Comparison of ENCODE assay signal across 13 mouse cellular contexts in the genomic region with DNA sequence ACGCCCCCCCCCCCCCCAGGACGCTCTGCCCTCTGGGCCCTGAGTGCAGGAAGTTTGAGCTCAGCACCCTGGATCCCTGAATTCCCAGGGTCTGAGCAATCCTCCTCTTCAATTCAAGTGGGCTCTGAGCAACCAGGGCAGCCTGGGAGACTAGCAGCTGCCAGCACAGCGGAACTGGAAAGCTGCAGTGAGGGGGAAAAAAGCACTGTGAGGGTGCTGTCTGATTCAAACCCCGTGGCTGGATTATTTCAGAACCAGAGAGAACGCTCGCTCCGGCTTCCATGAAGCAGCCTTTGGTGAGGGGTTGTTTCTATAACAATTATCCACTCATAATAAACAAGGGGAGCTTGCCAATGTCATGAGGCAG.
DNase-seq lines count a peak whose midpoint lies in the region; ATAC-seq lines count a peak whose summit lies in the region.
"Had no signal": no experiment of that assay in that cellular context is flagged by ENCODE, and none has a peak within 500 bp of the region (broad histone marks: within the 10 kb centered on the region; RNA-seq: fewer than 3 reads in every experiment).

No protein-coding gene starts in this region.

- H3K9ac ChIP-seq in hindbrain, embryonic 11.5 days (ENCODE audit: low read depth, low read length), result no peak overlapping the region
- no peak overlapping the region for H3K9ac ChIP-seq in midbrain, embryonic 12.5 days (replicated peaks)
- H3K9ac ChIP-seq in midbrain, embryonic 11.5 days (ENCODE audit: low read length), result no peak overlapping the region
- no peak overlapping the region for H3K9ac ChIP-seq in forebrain, embryonic 15.5 days (replicated peaks)
- H3K9ac ChIP-seq in neural tube, embryonic 15.5 days (replicated peaks), result no peak overlapping the region

- H3K27me3 ChIP-seq in hindbrain, embryonic 10.5 days (ENCODE audit: insufficient read depth, poor library complexity, severe bottlenecking), result 0 out of 2 replicates have a peak, but pooled peaks cover 4% of the 10 kb centered on the region
- no peaks in the 10 kb centered on the region for H3K27me3 ChIP-seq in hindbrain, embryonic 11.5 days (ENCODE audit: control insufficient read depth, insufficient read depth, low read length)
- no peaks in the 10 kb centered on the region for H3K27me3 ChIP-seq in midbrain, embryonic 12.5 days
- no peaks in the 10 kb centered on the region for H3K27me3 ChIP-seq in midbrain, embryonic 11.5 days (ENCODE audit: control insufficient read depth, insufficient read depth, low read length)
- no peaks in the 10 kb centered on the region for H3K27me3 ChIP-seq in forebrain, embryonic 15.5 days
- H3K27me3 ChIP-seq in neural tube, embryonic 15.5 days (replicated peaks), result no peaks in the 10 kb centered on the region

- H3K27ac ChIP-seq in hindbrain, embryonic 10.5 days, result peak overlapping the region; percentile 67; the same call in 1 of the 2 replicates
- H3K27ac ChIP-seq in hindbrain, embryonic 11.5 days (ENCODE audit: low read depth, low read length), result no peak overlapping the region
- peak overlapping the region; percentile 58; the same call in 1 of the 2 replicates for H3K27ac ChIP-seq in midbrain, embryonic 12.5 days (replicated peaks)
- H3K27ac ChIP-seq in midbrain, embryonic 11.5 days (ENCODE audit: low read depth, low read length), result no peak overlapping the region; the same call in 1 of the 2 replicates
- H3K27ac ChIP-seq in forebrain, embryonic 15.5 days (replicated peaks), result peak overlapping the region; percentile 36
- peak overlapping the region; percentile 33; the same call in 1 of the 2 replicates for H3K27ac ChIP-seq in neural tube, embryonic 15.5 days (replicated peaks)
- H3K27ac ChIP-seq: heart, adult 2 months had no signal

- DNase-seq in hindbrain, embryonic 10.5 days (ENCODE audit: low spot score), result no peak
- no peak for DNase-seq in hindbrain, embryonic 11.5 days (ENCODE audit: low spot score)
- no peak for DNase-seq in midbrain, embryonic 11.5 days (ENCODE audit: low spot score, missing footprints)
- no peak for DNase-seq in urinary bladder, adult 2 months (ENCODE audit: low spot score)
- DNase-seq in embryo, embryonic 10 days (ENCODE audit: low spot score), result no peak
- DNase-seq: adrenal gland, postnatal 36 days; cerebellum, adult 8-10 months; heart, adult 2 months; kidney, adult 9 months; lung, postnatal 14 days had no signal

- no peaks in the 10 kb centered on the region for H3K9me3 ChIP-seq in hindbrain, embryonic 10.5 days
- no peaks in the 10 kb centered on the region for H3K9me3 ChIP-seq in hindbrain, embryonic 11.5 days (ENCODE audit: control insufficient read depth, low read length)
- no peaks in the 10 kb centered on the region for H3K9me3 ChIP-seq in midbrain, embryonic 12.5 days
- H3K9me3 ChIP-seq in midbrain, embryonic 11.5 days (ENCODE audit: control insufficient read depth, low read length), result no peaks in the 10 kb centered on the region
- no peaks in the 10 kb centered on the region for H3K9me3 ChIP-seq in forebrain, embryonic 15.5 days
- no peaks in the 10 kb centered on the region for H3K9me3 ChIP-seq in neural tube, embryonic 15.5 days (replicated peaks)

- 49% methylated on average over 7 of the region's 7 CpGs for WGBS in hindbrain, embryonic 10.5 days
- WGBS in hindbrain, embryonic 11.5 days, result 45% methylated on average over 7 of the region's 7 CpGs
- WGBS in midbrain, embryonic 12.5 days, result 46% methylated on average over 7 of the region's 7 CpGs
- WGBS in midbrain, embryonic 11.5 days, result 41% methylated on average over 7 of the region's 7 CpGs
- WGBS in forebrain, embryonic 15.5 days, result 26% methylated on average over 7 of the region's 7 CpGs
- 36% methylated on average over 7 of the region's 7 CpGs for WGBS in neural tube, embryonic 15.5 days

- no peak overlapping the region for H3K4me3 ChIP-seq in hindbrain, embryonic 10.5 days
- H3K4me3 ChIP-seq in hindbrain, embryonic 11.5 days (ENCODE audit: low read depth, low read length), result no peak overlapping the region
- H3K4me3 ChIP-seq in midbrain, embryonic 12.5 days, result no peak overlapping the region
- no peak overlapping the region for H3K4me3 ChIP-seq in midbrain, embryonic 11.5 days (ENCODE audit: low read depth, low read length)
- H3K4me3 ChIP-seq in forebrain, embryonic 15.5 days, result no peak overlapping the region
- no peak overlapping the region for H3K4me3 ChIP-seq in neural tube, embryonic 15.5 days (replicated peaks)
- H3K4me3 ChIP-seq: heart, adult 2 months had no signal

- peaks cover 59% of the 10 kb centered on the region for H3K4me1 ChIP-seq in hindbrain, embryonic 10.5 days (replicated peaks)
- no peaks in the 10 kb centered on the region for H3K4me1 ChIP-seq in hindbrain, embryonic 11.5 days (replicated peaks; ENCODE audit: control insufficient read depth, insufficient read depth, low read length)
- H3K4me1 ChIP-seq in midbrain, embryonic 12.5 days, result peaks cover 35% of the 10 kb centered on the region
- peaks cover 10% of the 10 kb centered on the region for H3K4me1 ChIP-seq in midbrain, embryonic 11.5 days (ENCODE audit: control insufficient read depth, insufficient read depth, low read length)
- H3K4me1 ChIP-seq in forebrain, embryonic 15.5 days, result peaks cover 57% of the 10 kb centered on the region
- H3K4me1 ChIP-seq in neural tube, embryonic 15.5 days, result peaks cover 48% of the 10 kb centered on the region

- H3K36me3 ChIP-seq in hindbrain, embryonic 10.5 days, result no peaks in the 10 kb centered on the region
- H3K36me3 ChIP-seq in hindbrain, embryonic 11.5 days (ENCODE audit: control insufficient read depth, insufficient read depth, low read length), result no peaks in the 10 kb centered on the region
- H3K36me3 ChIP-seq in midbrain, embryonic 12.5 days, result no peaks in the 10 kb centered on the region
- H3K36me3 ChIP-seq in midbrain, embryonic 11.5 days (ENCODE audit: control insufficient read depth, insufficient read depth, low read length), result no peaks in the 10 kb centered on the region
- H3K36me3 ChIP-seq in forebrain, embryonic 15.5 days, result no peaks in the 10 kb centered on the region
- no peaks in the 10 kb centered on the region for H3K36me3 ChIP-seq in neural tube, embryonic 15.5 days

- ATAC-seq in hindbrain, embryonic 11.5 days (ENCODE audit: low FRiP score), result no peak
- no peak for ATAC-seq in midbrain, embryonic 12.5 days (ENCODE audit: low FRiP score, low read depth)
- no peak for ATAC-seq in midbrain, embryonic 11.5 days (ENCODE audit: low FRiP score)
- ATAC-seq in forebrain, embryonic 15.5 days (replicated peaks), result no peak
- no peak for ATAC-seq in neural tube, embryonic 15.5 days (ENCODE audit: low FRiP score)

- no peak overlapping the region for H3K4me2 ChIP-seq in hindbrain, embryonic 11.5 days (replicated peaks; ENCODE audit: low read depth, low read length)
- H3K4me2 ChIP-seq in midbrain, embryonic 12.5 days (replicated peaks), result no peak overlapping the region
- H3K4me2 ChIP-seq in midbrain, embryonic 11.5 days, result no peak overlapping the region
- H3K4me2 ChIP-seq in forebrain, embryonic 15.5 days (replicated peaks), result no peak overlapping the region
- H3K4me2 ChIP-seq in neural tube, embryonic 15.5 days, result no peak overlapping the region

Comparison
In these comparisons a context has a peak if more than half of its experiments do, and no peak if none do; other contexts are left out.
1. H3K27ac ChIP-seq: peak in hindbrain, embryonic 10.5 days (single experiment), midbrain, embryonic 12.5 days (single experiment), forebrain, embryonic 15.5 days (single experiment) and neural tube, embryonic 15.5 days (single experiment); none in hindbrain, embryonic 11.5 days (single experiment) and midbrain, embryonic 11.5 days (single experiment).